23 mouse cellular contexts compared by ENCODE assay signal in genomic region chr12:3255435-3255834, GRCm38 (mm10).
"Had no signal": no experiment of that assay in that cellular context is flagged by ENCODE, and none has a peak within 500 bp of the region (broad histone marks: within the 10 kb centered on the region; RNA-seq: fewer than 3 reads in every experiment).

No protein-coding gene starts in this region.

- H3K4me1 ChIP-seq: intestine, embryonic 15.5 days; kidney, embryonic 15.5 days; limb, embryonic 12.5 days; limb, embryonic 15.5 days; lung, embryonic 15.5 days; midbrain, embryonic 10.5 days; midbrain, embryonic 13.5 days; neural tube, embryonic 13.5 days; stomach, embryonic 15.5 days had no signal

- H3K4me2 ChIP-seq: intestine, embryonic 15.5 days; kidney, embryonic 15.5 days; limb, embryonic 12.5 days; limb, embryonic 15.5 days; lung, embryonic 15.5 days; midbrain, embryonic 13.5 days; neural tube, embryonic 13.5 days; stomach, embryonic 15.5 days had no signal

- ATAC-seq: intestine, embryonic 15.5 days; midbrain, embryonic 13.5 days; midbrain, embryonic 16.5 days had no signal

- H3K27ac ChIP-seq: intestine, embryonic 15.5 days; kidney, embryonic 15.5 days; limb, embryonic 12.5 days; limb, embryonic 15.5 days; lung, embryonic 15.5 days; midbrain, embryonic 10.5 days; midbrain, embryonic 13.5 days; neural tube, embryonic 13.5 days; stomach, embryonic 15.5 days had no signal

- DNase-seq: kidney, adult 11 months; kidney, adult 8-10 months; kidney, postnatal 10 days; kidney, postnatal 36 days; left cerebral cortex, postnatal 4 days; lung, adult 18-20 months; lung, postnatal 14 days; lung, postnatal 4 days; retina, postnatal 1 day; right cerebral cortex, postnatal 25 days; spleen, adult 18-20 months; thymus, postnatal 25 days had no signal

- H3K9ac ChIP-seq: intestine, embryonic 15.5 days; kidney, embryonic 15.5 days; limb, embryonic 12.5 days; limb, embryonic 15.5 days; lung, embryonic 15.5 days; midbrain, embryonic 13.5 days; neural tube, embryonic 13.5 days; stomach, embryonic 15.5 days had no signal

- H3K27me3 ChIP-seq: intestine, embryonic 15.5 days; kidney, embryonic 15.5 days; limb, embryonic 12.5 days; limb, embryonic 15.5 days; lung, embryonic 15.5 days; midbrain, embryonic 13.5 days; neural tube, embryonic 13.5 days; stomach, embryonic 15.5 days had no signal

- H3K9me3 ChIP-seq: intestine, embryonic 15.5 days; kidney, embryonic 15.5 days; limb, embryonic 12.5 days; limb, embryonic 15.5 days; lung, embryonic 15.5 days; midbrain, embryonic 10.5 days; midbrain, embryonic 13.5 days; neural tube, embryonic 13.5 days; stomach, embryonic 15.5 days had no signal

- H3K4me3 ChIP-seq: intestine, embryonic 15.5 days; kidney, embryonic 15.5 days; limb, embryonic 12.5 days; limb, embryonic 15.5 days; lung, embryonic 15.5 days; midbrain, embryonic 10.5 days; midbrain, embryonic 13.5 days; myocyte; neural tube, embryonic 13.5 days; stomach, embryonic 15.5 days had no signal
